Mouse (Mus musculus) activated CD4-positive, CD25-positive, alpha-beta regulatory T cell, adult 4 months (primary cell): Measurements from ENCODE around the gene Gpr39. TPM values are rescaled to one million over a fixed set of nuclear protein-coding genes. Genes with fewer than 3 reads are reported as not detected.

Experiments used
- ATAC-seq: one replicate; pipeline ENCODE4 v1.8.0; 2017
- polyA plus RNA-seq, 2 experiments: library from polyadenylated mRNA; unstranded; fragments of 100-300 nt; shearing (Covaris generic); gene quantifications; one replicate each; pipeline ENCODE4 v1.2.1; 2017

Gpr39 gene
- polyA plus RNA-seq, 2 experiments from 2014 or later = not detected

- no peak for ATAC-seq
Measured at GRCm38 (mm10) chr1:125821101-125821500, 144.3 kb downstream of the Gpr39 start.

GRCm38 (mm10) chr1:125823611-125824010 is 146.8 kb downstream of the Gpr39 start:
- ATAC-seq = no peak

- no peak for ATAC-seq
Measured at GRCm38 (mm10) chr1:125837507-125837906, 160.7 kb downstream of the Gpr39 start.

- no peak for ATAC-seq
Measured at GRCm38 (mm10) chr1:125839746-125840392, 163.1 kb downstream of the Gpr39 start.

GRCm38 (mm10) chr1:125854646-125855045 is 177.9 kb downstream of the Gpr39 start:
- ATAC-seq = no peak

- no peak for ATAC-seq
Measured at GRCm38 (mm10) chr1:125858631-125859030, 181.8 kb downstream of the Gpr39 start.

GRCm38 (mm10) chr1:125870056-125870455 is 193.3 kb downstream of the Gpr39 start:
- ATAC-seq = no peak

GRCm38 (mm10) chr1:125893158-125893557 is 216.4 kb downstream of the Gpr39 start:
- ATAC-seq = no peak

- no peak for ATAC-seq
Measured at GRCm38 (mm10) chr1:125910211-125910870, 233.5 kb downstream of the Gpr39 start.

GRCm38 (mm10) chr1:125910871-125911265 is 234.1 kb downstream of the Gpr39 start:
- no peak for ATAC-seq

- ATAC-seq = no peak
Measured at GRCm38 (mm10) chr1:125911337-125911900, 234.6 kb downstream of the Gpr39 start.

- no peak for ATAC-seq
Measured at GRCm38 (mm10) chr1:125911901-125912445, 235.2 kb downstream of the Gpr39 start.

GRCm38 (mm10) chr1:125912601-125913600 is 236.1 kb downstream of the Gpr39 start, which contains the start of gene Lypd1:
Lypd1 (minus strand) TSS chr1:125913101.
- ATAC-seq = no peak

- no peak for ATAC-seq
Measured at GRCm38 (mm10) chr1:125920696-125921095, 243.9 kb downstream of the Gpr39 start.

- no peak for ATAC-seq
Measured at GRCm38 (mm10) chr1:125923062-125923461, 246.3 kb downstream of the Gpr39 start.

Other genes starting within 250 kb of the Gpr39 start
- 100 to 1,000 TPM; 596 to 674 TPM for gene Actr3, start 241.3 kb upstream of the Gpr39 start, polyA plus RNA-seq
- under 1 TPM; 0.61 to 0.94 TPM for gene Slc35f5, start 116.4 kb upstream of the Gpr39 start, polyA plus RNA-seq
- under 1 TPM in 1 of 2 experiments, not detected in 1; 0.05 TPM for gene Lypd1, start 236.1 kb downstream of the Gpr39 start, polyA plus RNA-seq